Mouse (Mus musculus): ENCODE measurements around the gene Siglec1. TPM values are rescaled to one million over a fixed set of nuclear protein-coding genes. Genes with fewer than 3 reads are reported as not detected.

The Siglec1 gene
- polyA plus RNA-seq (2014; fragmentation: Nextera tagmentation; extraction: Ambion mirVana), result 0.58 and 0.70 TPM in 2 replicates

GRCm38 (mm10) chr2:131086667-131087390, at the start of gene Siglec1:
Siglec1 (minus strand) TSS chr2:131086765.
- no peak within 1 kb of the TSS for H3K4me3 ChIP-seq (ENCODE audit: low read depth, low read length)
- H3K27ac ChIP-seq (replicated peaks; ENCODE audit: low read depth, low read length), result no peak within 1 kb of the TSS
- 88% methylated on average over 11 of the region's 11 CpGs for WGBS
- no peaks in the 10 kb centered on the region for H3K27me3 ChIP-seq (replicated peaks; ENCODE audit: control insufficient read depth, insufficient read depth, low read length)
- ATAC-seq (ENCODE audit: low read depth) (no peak), DNase-seq (ENCODE audit: low spot score) (no peak)
- H3K9ac ChIP-seq (ENCODE audit: low read depth, low read length), result peak within 1 kb of the TSS; percentile 30; the same call in 1 of the 2 replicates
- H3K36me3 ChIP-seq (ENCODE audit: control insufficient read depth, insufficient read depth, low read length), result no peaks in the 10 kb centered on the region
- no peak within 1 kb of the TSS for H3K4me2 ChIP-seq (ENCODE audit: low read depth, low read length)
- no peaks in the 10 kb centered on the region for H3K9me3 ChIP-seq (ENCODE audit: control insufficient read depth, low read length)
- no peaks in the 10 kb centered on the region for H3K4me1 ChIP-seq (ENCODE audit: control insufficient read depth, insufficient read depth, low read length)

- no peaks in the 10 kb centered on the region for H3K9me3 ChIP-seq (ENCODE audit: control insufficient read depth, low read length)
- H3K36me3 ChIP-seq (ENCODE audit: control insufficient read depth, insufficient read depth, low read length), result peaks cover 62% of the 10 kb centered on the region
- no peak overlapping the region for H3K4me3 ChIP-seq (ENCODE audit: low read depth, low read length)
- no peaks in the 10 kb centered on the region for H3K27me3 ChIP-seq (replicated peaks; ENCODE audit: control insufficient read depth, insufficient read depth, low read length)
- ATAC-seq (ENCODE audit: low read depth) (no peak), DNase-seq (ENCODE audit: low spot score) (no peak)
- H3K27ac ChIP-seq (replicated peaks; ENCODE audit: low read depth, low read length), result no peak overlapping the region
- H3K4me1 ChIP-seq (ENCODE audit: control insufficient read depth, insufficient read depth, low read length), result no peaks in the 10 kb centered on the region
- 57% methylated on average over 10 of the region's 11 CpGs for WGBS
- H3K9ac ChIP-seq (ENCODE audit: low read depth, low read length), result no peak overlapping the region
- H3K4me2 ChIP-seq (ENCODE audit: low read depth, low read length), result no peak overlapping the region
Measured at GRCm38 (mm10) chr2:131135521-131136139, 49.1 kb upstream of the Siglec1 start.

GRCm38 (mm10) chr2:131134826-131135400, 48.3 kb upstream of the Siglec1 start:
- Histone ChIP-seq H3K4me3 (ENCODE audit: low read depth, low read length) (no peak overlapping the region), H3K27me3 (replicated peaks; ENCODE audit: control insufficient read depth, insufficient read depth, low read length) (no peaks in the 10 kb centered on the region), H3K4me2 (ENCODE audit: low read depth, low read length) (no peak overlapping the region), H3K27ac (replicated peaks; ENCODE audit: low read depth, low read length) (no peak overlapping the region), H3K4me1 (ENCODE audit: control insufficient read depth, insufficient read depth, low read length) (no peaks in the 10 kb centered on the region), H3K36me3 (ENCODE audit: control insufficient read depth, insufficient read depth, low read length) (peaks cover 61% of the 10 kb centered on the region), H3K9me3 (ENCODE audit: control insufficient read depth, low read length) (no peaks in the 10 kb centered on the region), H3K9ac (ENCODE audit: low read depth, low read length) (no peak overlapping the region)
- DNase-seq (ENCODE audit: low spot score), result no peak
- no peak for ATAC-seq (ENCODE audit: low read depth)
- 71% methylated on average over 6 of the region's 8 CpGs for WGBS

- Histone ChIP-seq H3K27ac (replicated peaks; ENCODE audit: low read depth, low read length) (no peak overlapping the region), H3K9ac (ENCODE audit: low read depth, low read length) (no peak overlapping the region), H3K4me2 (ENCODE audit: low read depth, low read length) (no peak overlapping the region), H3K27me3 (replicated peaks; ENCODE audit: control insufficient read depth, insufficient read depth, low read length) (no peaks in the 10 kb centered on the region), H3K9me3 (ENCODE audit: control insufficient read depth, low read length) (no peaks in the 10 kb centered on the region), H3K36me3 (ENCODE audit: control insufficient read depth, insufficient read depth, low read length) (peaks cover 56% of the 10 kb centered on the region), H3K4me3 (ENCODE audit: low read depth, low read length) (no peak overlapping the region), H3K4me1 (ENCODE audit: control insufficient read depth, insufficient read depth, low read length) (no peaks in the 10 kb centered on the region)
- 55% methylated on average over 1 of the region's 1 CpGs for WGBS
- DNase-seq (ENCODE audit: low spot score) (peak; percentile 27), ATAC-seq (ENCODE audit: low read depth) (no peak)
Measured at GRCm38 (mm10) chr2:131134381-131134780, 47.8 kb upstream of the Siglec1 start.

GRCm38 (mm10) chr2:131132930-131133547, 46.5 kb upstream of the Siglec1 start, which contains the start of gene Gm11037:
Gm11037 (plus strand) TSS chr2:131133497.
- Histone ChIP-seq H3K4me3 (ENCODE audit: low read depth, low read length) (no peak within 1 kb of the TSS), H3K27me3 (replicated peaks; ENCODE audit: control insufficient read depth, insufficient read depth, low read length) (no peaks in the 10 kb centered on the region), H3K27ac (replicated peaks; ENCODE audit: low read depth, low read length) (0 out of 2 replicates have a peak within 1 kb of the TSS, but pooled peaks have one; percentile 23), H3K4me1 (ENCODE audit: control insufficient read depth, insufficient read depth, low read length) (peaks cover 6% of the 10 kb centered on the region; the same call in 1 of the 2 replicates), H3K9me3 (ENCODE audit: control insufficient read depth, low read length) (no peaks in the 10 kb centered on the region), H3K36me3 (ENCODE audit: control insufficient read depth, insufficient read depth, low read length) (peaks cover 43% of the 10 kb centered on the region), H3K9ac (ENCODE audit: low read depth, low read length) (no peak within 1 kb of the TSS), H3K4me2 (ENCODE audit: low read depth, low read length) (no peak within 1 kb of the TSS)
- WGBS, result 77% methylated on average over 9 of the region's 9 CpGs
- ATAC-seq (ENCODE audit: low read depth) (no peak), DNase-seq (ENCODE audit: low spot score) (no peak)

- Histone ChIP-seq H3K36me3 (ENCODE audit: control insufficient read depth, insufficient read depth, low read length) (peaks cover 36% of the 10 kb centered on the region), H3K9ac (ENCODE audit: low read depth, low read length) (no peak overlapping the region), H3K27me3 (replicated peaks; ENCODE audit: control insufficient read depth, insufficient read depth, low read length) (no peaks in the 10 kb centered on the region), H3K4me3 (ENCODE audit: low read depth, low read length) (no peak overlapping the region), H3K4me1 (ENCODE audit: control insufficient read depth, insufficient read depth, low read length) (peaks cover 13% of the 10 kb centered on the region; the same call in 1 of the 2 replicates), H3K9me3 (ENCODE audit: control insufficient read depth, low read length) (no peaks in the 10 kb centered on the region), H3K4me2 (ENCODE audit: low read depth, low read length) (no peak overlapping the region), H3K27ac (replicated peaks; ENCODE audit: low read depth, low read length) (0 out of 2 replicates have a peak overlapping the region, but pooled peaks have one; percentile 23)
- ATAC-seq (ENCODE audit: low read depth) (no peak), DNase-seq (ENCODE audit: low spot score) (no peak)
- WGBS, result 78% methylated on average over 10 of the region's 10 CpGs
Measured at GRCm38 (mm10) chr2:131132111-131132888, 45.7 kb upstream of the Siglec1 start.

- Histone ChIP-seq H3K9me3 (ENCODE audit: control insufficient read depth, low read length) (no peaks in the 10 kb centered on the region), H3K4me2 (ENCODE audit: low read depth, low read length) (no peak overlapping the region), H3K9ac (ENCODE audit: low read depth, low read length) (no peak overlapping the region), H3K4me1 (ENCODE audit: control insufficient read depth, insufficient read depth, low read length) (peaks cover 25% of the 10 kb centered on the region), H3K4me3 (ENCODE audit: low read depth, low read length) (no peak overlapping the region), H3K27me3 (replicated peaks; ENCODE audit: control insufficient read depth, insufficient read depth, low read length) (no peaks in the 10 kb centered on the region), H3K27ac (replicated peaks; ENCODE audit: low read depth, low read length) (no peak overlapping the region), H3K36me3 (ENCODE audit: control insufficient read depth, insufficient read depth, low read length) (peaks cover 24% of the 10 kb centered on the region)
- WGBS, result 81% methylated on average over 2 of the region's 2 CpGs
- no peak for ATAC-seq (ENCODE audit: low read depth)
- DNase-seq (ENCODE audit: low spot score), result no peak
Measured at GRCm38 (mm10) chr2:131130849-131131248, 44.3 kb upstream of the Siglec1 start.

- no peak for ATAC-seq (ENCODE audit: low read depth)
- 80% methylated on average over 5 of the region's 5 CpGs for WGBS
- no peak overlapping the region for H3K4me2 ChIP-seq (ENCODE audit: low read depth, low read length)
Measured at GRCm38 (mm10) chr2:131129836-131130235, 43.3 kb upstream of the Siglec1 start.

More at GRCm38 (mm10) chr2:131129836-131130235, 43.3 kb upstream of the Siglec1 start:
- Histone ChIP-seq H3K9me3 (ENCODE audit: control insufficient read depth, low read length) (no peaks in the 10 kb centered on the region), H3K4me1 (ENCODE audit: control insufficient read depth, insufficient read depth, low read length) (peaks cover 25% of the 10 kb centered on the region), H3K9ac (ENCODE audit: low read depth, low read length) (no peak overlapping the region), H3K27ac (replicated peaks; ENCODE audit: low read depth, low read length) (no peak overlapping the region), H3K36me3 (ENCODE audit: control insufficient read depth, insufficient read depth, low read length) (peaks cover 16% of the 10 kb centered on the region), H3K27me3 (replicated peaks; ENCODE audit: control insufficient read depth, insufficient read depth, low read length) (no peaks in the 10 kb centered on the region), H3K4me3 (ENCODE audit: low read depth, low read length) (no peak overlapping the region)
- no peak for DNase-seq (ENCODE audit: low spot score)
